Mouse (Mus musculus): ENCODE measurements around the gene Pfn2. TPM values are rescaled to one million over a fixed set of nuclear protein-coding genes. Genes with fewer than 3 reads are reported as not detected.
"Not testable (repeated sequence)": the region's sequence is repeated elsewhere in the genome, so short reads cannot be mapped to it uniquely, and the experiment has no call there.

Gene Pfn2
- 183 and 229 TPM in 2 replicates for polyA plus RNA-seq (2016; fragmentation: Nextera tagmentation; extraction: Ambion mirVana)

- Histone ChIP-seq H3K4me3 (peak within 1 kb of the TSS; percentile 91), H3K27me3 (ENCODE audit: low read depth, poor library complexity, severe bottlenecking) (no peaks in the 10 kb centered on the region), H3K27ac (replicated peaks) (peak within 1 kb of the TSS; percentile 99), H3K4me1 (peaks cover 25% of the 10 kb centered on the region), H3K9me3 (replicated peaks) (no peaks in the 10 kb centered on the region), H3K36me3 (peaks cover 22% of the 10 kb centered on the region)
- WGBS: 1% methylated on average over 50 of the region's 52 CpGs
- peak; percentile 90 for DNase-seq (ENCODE audit: low spot score)
These were observed at the start of gene Pfn2 for GRCm38 (mm10) chr3:57847760-57848185. Pfn2 (minus strand) TSS chr3:57848079.

- H3K36me3 ChIP-seq: no peaks in the 10 kb centered on the region
- no peak overlapping the region for H3K27ac ChIP-seq (replicated peaks)
- H3K4me3 ChIP-seq: no peak overlapping the region
- no peaks in the 10 kb centered on the region; the same call in 1 of the 2 replicates for H3K9me3 ChIP-seq (replicated peaks)
- 75% methylated on average over 3 of the region's 3 CpGs for WGBS
- H3K27me3 ChIP-seq (ENCODE audit: low read depth, poor library complexity, severe bottlenecking): no peaks in the 10 kb centered on the region
- DNase-seq (ENCODE audit: low spot score): no peak
- no peaks in the 10 kb centered on the region for H3K4me1 ChIP-seq
These were observed 35.1 kb upstream of the Pfn2 start for GRCm38 (mm10) chr3:57882945-57883344.

- H3K4me1 ChIP-seq: peaks cover 25% of the 10 kb centered on the region
- H3K27me3 ChIP-seq (ENCODE audit: low read depth, poor library complexity, severe bottlenecking): no peaks in the 10 kb centered on the region
These were observed 743 bp downstream of the Pfn2 start for GRCm38 (mm10) chr3:57846912-57847759.

GRCm38 (mm10) chr3:57846662-57846911, 1.3 kb downstream of the Pfn2 start:
- H3K4me1 ChIP-seq: peaks cover 25% of the 10 kb centered on the region
- H3K4me3 ChIP-seq: peak overlapping the region; percentile 91
- peak overlapping the region; percentile 99 for H3K27ac ChIP-seq (replicated peaks)
- H3K36me3 ChIP-seq: peaks cover 34% of the 10 kb centered on the region
- under 1% methylated on average over 9 of the region's 9 CpGs for WGBS
- no peaks in the 10 kb centered on the region for H3K27me3 ChIP-seq (ENCODE audit: low read depth, poor library complexity, severe bottlenecking)
- no peaks in the 10 kb centered on the region for H3K9me3 ChIP-seq (replicated peaks)
- no peak for DNase-seq (ENCODE audit: low spot score)

More at GRCm38 (mm10) chr3:57846912-57847759, 743 bp downstream of the Pfn2 start:
- Histone ChIP-seq H3K9me3 (replicated peaks) (no peaks in the 10 kb centered on the region), H3K36me3 (peaks cover 28% of the 10 kb centered on the region), H3K27ac (replicated peaks) (peak overlapping the region; percentile 99), H3K4me3 (peak overlapping the region; percentile 91)
- WGBS: under 1% methylated on average over 92 of the region's 104 CpGs
- peak; percentile 81 for DNase-seq (ENCODE audit: low spot score)

- peaks cover 25% of the 10 kb centered on the region for H3K4me1 ChIP-seq
- DNase-seq (ENCODE audit: low spot score): peak; percentile 34
- no peaks in the 10 kb centered on the region for H3K27me3 ChIP-seq (ENCODE audit: low read depth, poor library complexity, severe bottlenecking)
- peak overlapping the region; percentile 91 for H3K4me3 ChIP-seq
- peak overlapping the region; percentile 99 for H3K27ac ChIP-seq (replicated peaks)
- no peaks in the 10 kb centered on the region for H3K9me3 ChIP-seq (replicated peaks)
- H3K36me3 ChIP-seq: peaks cover 39% of the 10 kb centered on the region
- WGBS: 15% methylated on average over 11 of the region's 11 CpGs
These were observed 1.9 kb downstream of the Pfn2 start for GRCm38 (mm10) chr3:57845786-57846661.

GRCm38 (mm10) chr3:57843775-57844174, 4.1 kb downstream of the Pfn2 start:
- DNase-seq (ENCODE audit: low spot score): no peak

DNA sequence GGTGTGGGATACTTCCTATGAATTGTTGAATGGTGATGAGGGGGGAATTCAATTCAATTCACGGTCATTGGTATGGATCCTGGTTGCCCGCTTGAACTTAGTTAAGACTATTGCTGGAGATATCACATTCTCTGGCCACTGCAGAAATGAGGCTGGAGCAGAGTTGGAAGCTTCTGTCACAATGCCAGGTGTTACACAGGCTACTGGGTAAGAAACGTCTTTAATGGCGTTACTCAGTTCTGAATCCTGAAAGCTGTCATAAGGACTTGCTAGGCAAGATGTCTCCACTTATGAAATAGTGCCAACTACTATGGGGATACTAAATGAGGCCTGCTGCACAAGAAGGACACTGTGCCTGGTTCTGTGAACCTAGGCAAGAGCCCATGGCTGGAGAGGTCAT, 11.0 kb downstream of the Pfn2 start:
- H3K36me3 ChIP-seq: peaks cover 43% of the 10 kb centered on the region
- DNase-seq (ENCODE audit: low spot score): no peak
- no peaks in the 10 kb centered on the region for H3K9me3 ChIP-seq (replicated peaks)
- no peaks in the 10 kb centered on the region for H3K4me1 ChIP-seq
- no peak overlapping the region for H3K27ac ChIP-seq (replicated peaks)
- no peaks in the 10 kb centered on the region for H3K27me3 ChIP-seq (ENCODE audit: low read depth, poor library complexity, severe bottlenecking)
- WGBS: 95% methylated on average over 4 of the region's 4 CpGs
- no peak overlapping the region for H3K4me3 ChIP-seq

More at GRCm38 (mm10) chr3:57843775-57844174, 4.1 kb downstream of the Pfn2 start:
- H3K9me3 ChIP-seq (replicated peaks): no peaks in the 10 kb centered on the region
- no peak overlapping the region for H3K27ac ChIP-seq (replicated peaks)
- H3K36me3 ChIP-seq: peaks cover 56% of the 10 kb centered on the region
- H3K27me3 ChIP-seq (ENCODE audit: low read depth, poor library complexity, severe bottlenecking): no peaks in the 10 kb centered on the region
- peaks cover 25% of the 10 kb centered on the region for H3K4me1 ChIP-seq
- no peak overlapping the region for H3K4me3 ChIP-seq

GRCm38 (mm10) chr3:57833585-57833984, 14.3 kb downstream of the Pfn2 start:
- no peak overlapping the region for H3K27ac ChIP-seq (replicated peaks)
- peaks cover 32% of the 10 kb centered on the region for H3K36me3 ChIP-seq
- DNase-seq (ENCODE audit: low spot score): no peak
- H3K9me3 ChIP-seq (replicated peaks): no peaks in the 10 kb centered on the region
- 95% methylated on average over 11 of the region's 11 CpGs for WGBS
- H3K4me3 ChIP-seq: no peak overlapping the region
- no peaks in the 10 kb centered on the region for H3K27me3 ChIP-seq (ENCODE audit: low read depth, poor library complexity, severe bottlenecking)
- H3K4me1 ChIP-seq: no peaks in the 10 kb centered on the region

DNA sequence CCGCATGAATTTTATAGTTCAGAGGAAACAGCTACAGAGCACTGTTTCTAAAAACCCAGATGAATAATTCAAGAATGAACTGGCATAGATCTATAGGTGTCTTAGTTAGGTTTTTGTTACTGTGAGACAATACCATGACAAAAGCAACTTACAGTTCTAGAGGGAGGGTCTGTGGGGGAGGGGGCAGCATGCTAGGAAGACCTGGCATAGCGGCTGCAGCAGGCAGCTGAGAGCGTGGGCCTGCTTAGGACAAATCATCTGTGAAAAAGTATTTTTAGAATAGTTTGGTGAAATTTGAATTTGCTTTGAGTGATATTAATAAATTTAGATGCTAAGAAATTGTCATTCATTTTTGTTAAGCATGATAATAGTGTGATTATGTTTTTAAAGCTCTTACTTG, 22.0 kb downstream of the Pfn2 start:
- 91% methylated on average over 3 of the region's 3 CpGs for WGBS
- no peak for DNase-seq (ENCODE audit: low spot score)
- H3K4me1 ChIP-seq: no peaks in the 10 kb centered on the region
- no peaks in the 10 kb centered on the region for H3K27me3 ChIP-seq (ENCODE audit: low read depth, poor library complexity, severe bottlenecking)
- no peaks in the 10 kb centered on the region for H3K9me3 ChIP-seq (replicated peaks)
- no peak overlapping the region for H3K27ac ChIP-seq (replicated peaks)
- H3K36me3 ChIP-seq: peaks cover 16% of the 10 kb centered on the region
- H3K4me3 ChIP-seq: no peak overlapping the region

- H3K27ac ChIP-seq (replicated peaks): no peak overlapping the region
- no peaks in the 10 kb centered on the region for H3K9me3 ChIP-seq (replicated peaks)
- WGBS: 84% methylated on average over 6 of the region's 6 CpGs
- no peak overlapping the region for H3K4me3 ChIP-seq
- no peak for DNase-seq (ENCODE audit: low spot score)
- no peaks in the 10 kb centered on the region for H3K36me3 ChIP-seq
- H3K4me1 ChIP-seq: no peaks in the 10 kb centered on the region
- H3K27me3 ChIP-seq (ENCODE audit: low read depth, poor library complexity, severe bottlenecking): no peaks in the 10 kb centered on the region
These were observed 32.4 kb downstream of the Pfn2 start for GRCm38 (mm10) chr3:57815447-57815846.

DNA sequence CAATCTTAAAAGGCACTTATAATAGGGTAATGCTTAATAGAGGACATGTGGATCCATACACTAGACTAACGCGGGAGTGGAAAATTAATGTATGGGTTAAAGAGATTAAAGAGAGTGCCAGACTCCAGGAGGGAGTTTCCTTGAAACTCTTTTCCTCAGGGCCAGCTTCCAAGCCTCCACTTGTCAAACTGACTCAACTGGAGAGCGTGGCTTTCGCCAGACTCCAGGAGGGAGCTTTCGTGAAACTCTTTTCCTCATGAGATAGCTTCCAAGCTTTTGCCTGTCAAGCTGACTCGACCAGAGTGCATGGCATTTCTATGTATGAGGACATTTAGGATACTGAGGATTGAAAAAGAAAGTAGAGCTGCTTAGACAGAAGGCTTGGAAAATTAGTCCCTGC, 52.8 kb downstream of the Pfn2 start:
- not testable (repeated sequence) for H3K4me3 ChIP-seq; DNase-seq (ENCODE audit: low spot score); H3K27me3 ChIP-seq (ENCODE audit: low read depth, poor library complexity, severe bottlenecking); H3K36me3 ChIP-seq; H3K9me3 ChIP-seq (replicated peaks); H3K27ac ChIP-seq (replicated peaks); H3K4me1 ChIP-seq
- 74% methylated on average over 6 of the region's 6 CpGs for WGBS
